Comparison of ENCODE assay signal across 11 mouse cellular contexts in the genomic region with DNA sequence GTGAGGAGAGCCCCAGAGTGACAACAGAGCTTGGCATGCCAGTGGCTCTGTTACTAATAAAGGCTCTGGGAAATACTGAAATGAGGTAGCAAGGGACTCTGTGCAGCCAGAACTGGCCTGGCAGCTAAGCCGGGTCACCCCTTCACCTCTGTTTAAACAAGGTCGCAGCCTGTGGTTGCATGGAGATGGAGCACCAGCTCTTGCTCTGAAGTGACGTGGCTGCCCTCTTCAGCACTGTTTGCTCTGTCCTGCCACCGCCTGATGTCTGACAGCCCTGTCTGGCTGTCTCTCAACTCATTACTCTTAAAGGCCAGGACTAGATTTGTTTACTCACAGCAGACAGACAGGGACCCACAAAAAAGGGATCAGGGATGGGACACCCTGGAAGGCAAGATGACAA. TPM values are rescaled to one million over a fixed set of nuclear protein-coding genes. Genes with fewer than 3 reads are reported as not detected.
DNase-seq lines count a peak whose midpoint lies in the region; ATAC-seq and TF ChIP-seq lines count a peak whose summit lies in the region.
"Had no signal": no experiment of that assay in that cellular context is flagged by ENCODE, and none has a peak within 500 bp of the region (broad histone marks: within the 10 kb centered on the region; RNA-seq: fewer than 3 reads in every experiment).

No protein-coding gene starts in this region.

- no peak overlapping the region for H3K4me3 ChIP-seq in heart, embryonic 13.5 days
- no peak overlapping the region for H3K4me3 ChIP-seq in limb, embryonic 10.5 days
- H3K4me3 ChIP-seq in lung, postnatal 0 days (ENCODE audit: low read depth, low read length): no peak overlapping the region
- H3K4me3 ChIP-seq in left cerebral cortex, adult 2 months: no peak overlapping the region
- H3K4me3 ChIP-seq: heart, embryonic 15.5 days had no signal

- no peak for TF ChIP-seq EP300 in lung, postnatal 0 days (IDR thresholded peaks at IDR 0.05)

- peak overlapping the region; percentile 63 for H3K27ac ChIP-seq in heart, embryonic 13.5 days (replicated peaks)
- H3K27ac ChIP-seq in limb, embryonic 10.5 days: peak overlapping the region; percentile 66; the same call in 1 of the 2 replicates
- peak overlapping the region; percentile 20; the same call in 1 of the 2 replicates for H3K27ac ChIP-seq in lung, postnatal 0 days (ENCODE audit: low read length)
- no peak overlapping the region for H3K27ac ChIP-seq in left cerebral cortex, adult 2 months
- H3K27ac ChIP-seq: macrophage had no signal

- intact Hi-C loops in left cerebral cortex, adult 2 months (cut with DNase I): no loop called here

- no peak overlapping the region for H3K9ac ChIP-seq in heart, embryonic 13.5 days
- H3K9ac ChIP-seq in lung, postnatal 0 days (replicated peaks; ENCODE audit: low read depth): no peak overlapping the region
- H3K9ac ChIP-seq: heart, embryonic 15.5 days had no signal

- H3K27me3 ChIP-seq in heart, embryonic 13.5 days (replicated peaks): no peaks in the 10 kb centered on the region
- peaks cover 16% of the 10 kb centered on the region; the same call in 1 of the 2 replicates for H3K27me3 ChIP-seq in limb, embryonic 10.5 days (ENCODE audit: low read depth, poor library complexity, severe bottlenecking)
- H3K27me3 ChIP-seq in lung, postnatal 0 days (replicated peaks; ENCODE audit: insufficient read depth, low read length): no peaks in the 10 kb centered on the region
- H3K27me3 ChIP-seq: heart, embryonic 15.5 days had no signal

- no peak for ATAC-seq in heart, embryonic 13.5 days (ENCODE audit: extremely low read depth, insufficient number of reproducible peaks, low FRiP score, low TSS enrichment)
- peak; percentile 92 for ATAC-seq in lung, postnatal 0 days

- peak; percentile 15 for TF ChIP-seq CTCF in lung, postnatal 0 days (IDR thresholded peaks at IDR 0.05)
- TF ChIP-seq CTCF in left cerebral cortex, adult 2 months (IDR thresholded peaks at IDR 0.05): no peak

- no peak for DNase-seq in heart, adult 8-10 months (ENCODE audit: low spot score)
- DNase-seq in embryo, embryonic 10.5 days (ENCODE audit: low spot score): peak; percentile 66
- no peak for DNase-seq in limb, embryonic 10.5 days (ENCODE audit: low spot score)
- DNase-seq in lung, postnatal 0 days (ENCODE audit: low spot score): peak; percentile 91
- no peak for DNase-seq in natural killer cell, adult 2 months (ENCODE audit: low spot score in 2 of 2)
- DNase-seq in layer of hippocampus, adult 8-10 months (ENCODE audit: low spot score in 2 of 2): no peak
- no peak for DNase-seq in left cerebral cortex, adult 2 months (ENCODE audit: extremely low spot score in 1 of 2, low spot score in 2 of 2)
- DNase-seq: cerebellum, adult 18-20 months had no signal

- no peak overlapping the region for H3K4me2 ChIP-seq in heart, embryonic 13.5 days
- H3K4me2 ChIP-seq in lung, postnatal 0 days (replicated peaks; ENCODE audit: low read depth, low read length): no peak overlapping the region

- no peaks in the 10 kb centered on the region for H3K9me3 ChIP-seq in heart, embryonic 13.5 days
- H3K9me3 ChIP-seq in limb, embryonic 10.5 days (replicated peaks): no peaks in the 10 kb centered on the region
- H3K9me3 ChIP-seq in lung, postnatal 0 days (ENCODE audit: low read length): no peaks in the 10 kb centered on the region
- H3K9me3 ChIP-seq: heart, embryonic 15.5 days had no signal

- peaks cover 58% of the 10 kb centered on the region for H3K36me3 ChIP-seq in heart, embryonic 13.5 days
- peaks cover 75% of the 10 kb centered on the region for H3K36me3 ChIP-seq in limb, embryonic 10.5 days
- no peaks in the 10 kb centered on the region for H3K36me3 ChIP-seq in lung, postnatal 0 days (ENCODE audit: insufficient read depth, low read length)

- H3K4me1 ChIP-seq in heart, embryonic 13.5 days: peaks cover 32% of the 10 kb centered on the region
- H3K4me1 ChIP-seq in limb, embryonic 10.5 days: peaks cover 43% of the 10 kb centered on the region
- H3K4me1 ChIP-seq in lung, postnatal 0 days (ENCODE audit: insufficient read depth, low read depth, low read length): peaks cover 14% of the 10 kb centered on the region; the same call in 1 of the 2 replicates

- WGBS in heart, embryonic 13.5 days: 34% methylated on average over 4 of the region's 4 CpGs
- 23% methylated on average over 4 of the region's 4 CpGs for WGBS in limb, embryonic 10.5 days
- WGBS in lung, postnatal 0 days: 16% methylated on average over 4 of the region's 4 CpGs

RNA-seq across cellular contexts. Expression of a gene that starts 25.3 kb away (rescaled TPM):
- polyA plus RNA-seq in heart, embryonic 13.5 days (2015; fragmentation: Nextera tagmentation; extraction: Ambion mirVana): 9.0 and 9.2 TPM in 2 replicates
- total RNA-seq in heart, adult 8-10 months (2022): 10 to 100 TPM; 10.2 to 12.7 (median 10.5) TPM
- 23.2 and 27.2 TPM in 2 replicates for polyA plus RNA-seq in limb, embryonic 10.5 days (2016; fragmentation: Nextera tagmentation; extraction: Ambion mirVana)
- polyA plus RNA-seq in lung, postnatal 0 days (2015; fragmentation: Nextera tagmentation; extraction: Ambion mirVana): 10.2 and 14.3 TPM in 2 replicates
- total RNA-seq in layer of hippocampus, adult 8-10 months (2022): 10 to 100 TPM; 44.5 to 52.4 (median 49.1) TPM
- total RNA-seq in left cerebral cortex, adult 2 months (2021): 10 to 100 TPM; 43.1 to 50.6 TPM

Comparison
In these comparisons a context has a peak if more than half of its experiments do, and no peak if none do; other contexts are left out.
1. DNase-seq: peak in embryo, embryonic 10.5 days (single experiment) and lung, postnatal 0 days (single experiment); none in heart, adult 8-10 months (single experiment), limb, embryonic 10.5 days (single experiment), natural killer cell, adult 2 months (0 of 2), layer of hippocampus, adult 8-10 months (0 of 2) and left cerebral cortex, adult 2 months (0 of 2).